Mouse (Mus musculus) G1E (cell line): Measurements from ENCODE around the gene Plod2.

Experiments used
- CTCF ChIP-seq: IDR thresholded peaks from 2 replicates; pipeline ENCODE4 v1.5.1; 2012; ENCODE audit warnings: low read depth, low read length, inconsistent platforms, mixed read lengths
- GATA1 ChIP-seq: IDR thresholded peaks from 2 replicates; pipeline ENCODE4 v1.6.1; 2012; ENCODE audit warnings: borderline replicate concordance, low read length, inconsistent platforms, mixed read lengths
- POLR2AphosphoS5 ChIP-seq: IDR thresholded peaks from 2 replicates; pipeline ENCODE4 v1.6.1; 2012; ENCODE audit warnings: low read depth, low read length, inconsistent platforms; ENCODE audit not compliant: insufficient replicate concordance
- TAL1 ChIP-seq: conservative IDR thresholded peaks from 2 replicates; pipeline ENCODE4 v1.6.1; 2012; ENCODE audit warnings: low read depth, low read length, inconsistent platforms, mixed read lengths

DNA sequence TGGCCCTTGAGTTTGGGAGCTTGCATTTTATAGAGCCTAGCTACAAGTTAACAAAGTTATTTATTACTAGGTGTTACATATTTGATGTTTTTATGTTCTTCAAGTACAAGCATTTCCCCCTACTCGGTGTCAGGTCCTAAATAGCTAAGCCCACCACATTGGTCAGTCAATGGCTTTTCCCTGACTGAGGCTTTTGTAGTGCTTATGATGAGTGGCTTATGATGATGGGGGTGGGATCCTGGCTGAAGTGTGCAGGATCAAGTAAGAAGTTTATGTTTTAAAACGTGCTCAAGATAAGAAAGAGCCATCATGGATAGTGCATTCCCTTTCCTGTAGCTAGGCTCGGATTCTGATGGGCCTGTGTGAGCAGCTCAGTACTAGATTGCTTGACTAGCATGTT lies 10.7 kb downstream of the Plod2 start:
- no peak for TF ChIP-seq GATA1
- TF ChIP-seq CTCF: no peak
- TF ChIP-seq POLR2AphosphoS5: no peak
- no peak for TF ChIP-seq TAL1
